Mouse (Mus musculus) liver, embryonic 11.5 days (tissue): ENCODE measurements around the gene Tmem14c. TPM values are rescaled to one million over a fixed set of nuclear protein-coding genes. Genes with fewer than 3 reads are reported as not detected.

ENCODE experiments used
- ATAC-seq: fragments of 200-750 bp; cut with Nextera tagmentation; replicated peaks from 2 replicates; pipeline ENCODE4 v1.8.0; 2017; ENCODE audit warnings: moderate number of reproducible peaks, mild to moderate bottlenecking, moderate TSS enrichment, moderate library complexity; ENCODE audit not compliant: low FRiP score
- DNase-seq: peaks from one replicate; pipeline ENCODE4 v3.0.0-alpha.2; 2017; ENCODE audit warnings: low spot score
- H3K27ac ChIP-seq: fragments of 300-500 bp; sonication (generic); 2 replicates; pipeline ENCODE4 v1.5.1; 2014; ENCODE audit warnings: mild to moderate bottlenecking, low read depth, low read length, control low read depth
- H3K27me3 ChIP-seq: fragments of 300-500 bp; sonication (generic); replicated peaks from 2 replicates; pipeline ENCODE4 v1.6.1; 2014; ENCODE audit warnings: low read length, mixed read lengths; ENCODE audit not compliant: control insufficient read depth, insufficient read depth
- H3K36me3 ChIP-seq: fragments of 300-500 bp; sonication (generic); 2 replicates; pipeline ENCODE4 v1.6.1; 2014; ENCODE audit warnings: mild to moderate bottlenecking, low read length, moderate library complexity, mixed read lengths; ENCODE audit not compliant: control insufficient read depth, insufficient read depth
- H3K4me1 ChIP-seq: fragments of 300-500 bp; sonication (generic); replicated peaks from 2 replicates; pipeline ENCODE4 v1.6.1; 2014; ENCODE audit warnings: low read length, mixed read lengths; ENCODE audit not compliant: control insufficient read depth, insufficient read depth
- H3K4me2 ChIP-seq: fragments of 300-500 bp; sonication (generic); 2 replicates; pipeline ENCODE4 v1.6.1; 2014; ENCODE audit warnings: mild to moderate bottlenecking, control low read depth, moderate library complexity
- H3K4me3 ChIP-seq: fragments of 300-500 bp; sonication (generic); 2 replicates; pipeline ENCODE4 v1.5.1; 2014; ENCODE audit warnings: low read depth, low read length, control low read depth
- H3K9ac ChIP-seq: fragments of 300-500 bp; sonication (generic); 2 replicates; pipeline ENCODE4 v1.6.1; 2014; ENCODE audit warnings: low read depth, low read length, control low read depth
- H3K9me3 ChIP-seq: fragments of 300-500 bp; sonication (generic); 2 replicates; pipeline ENCODE4 v1.6.1; 2016; ENCODE audit warnings: low read length, inconsistent platforms, mixed read lengths; ENCODE audit not compliant: control insufficient read depth
- WGBS: fragments of 180-500 bp; shearing (Covaris S2); extraction: QIAGEN DNeasy Blood & Tissue Kit; methylation state at CpG from one replicate; pipeline ENCODE4 v1.1.7; 2014; 5-methylcytosine and 5-hydroxymethylcytosine counted together
- polyA plus RNA-seq: library from polyadenylated mRNA; unstranded; fragments of >200 nt; fragmentation: Nextera tagmentation; extraction: Ambion mirVana; gene quantifications from 2 replicates; pipeline ENCODE4 v1.2.1, GENCODE M21; 2014

The Tmem14c gene
- polyA plus RNA-seq, 1 experiment from 2014 or later: 954 TPM

DNA sequence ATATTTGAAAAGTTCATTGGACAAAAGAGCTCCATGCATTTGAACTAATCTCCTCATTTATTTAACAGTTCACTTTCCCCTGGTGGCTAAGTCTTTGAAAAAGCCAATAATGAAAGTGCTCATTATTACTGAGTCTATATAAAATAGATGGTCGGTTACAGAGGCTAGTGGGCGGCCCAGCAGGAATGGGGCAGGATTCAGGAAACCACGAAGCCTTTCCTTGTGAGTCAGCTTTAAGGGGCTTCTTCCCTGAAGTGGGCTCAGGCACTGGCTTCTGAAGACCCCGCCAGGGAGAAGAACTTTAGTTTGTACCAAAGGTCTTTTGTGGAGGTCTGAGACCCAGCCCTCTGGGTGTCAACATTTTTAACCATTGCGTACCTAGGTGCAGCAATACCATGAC lies 35.9 kb downstream of the Tmem14c start:
- WGBS: 62% methylated on average over 5 of the region's 5 CpGs
- no peaks in the 10 kb centered on the region for H3K27me3 ChIP-seq

DNA sequence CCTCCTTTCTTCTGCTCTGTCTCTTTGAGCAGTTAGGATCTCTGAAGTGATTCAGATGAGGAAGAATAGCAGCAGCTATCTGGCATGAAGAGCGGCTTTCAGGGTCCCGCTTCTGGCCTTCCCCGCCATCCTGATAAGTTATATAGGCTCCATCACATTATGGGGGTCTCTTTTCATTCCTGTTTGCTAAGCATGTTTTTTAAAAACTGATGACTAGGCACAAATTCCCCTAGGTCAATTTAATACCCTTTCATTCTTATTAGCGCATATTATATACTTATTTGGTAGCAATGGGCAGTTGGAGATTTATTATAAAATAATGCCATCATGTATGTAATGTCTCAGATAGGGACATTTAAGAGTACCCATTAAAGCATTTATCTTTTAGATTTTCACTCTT lies 51.5 kb downstream of the Tmem14c start:
- no peaks in the 10 kb centered on the region for H3K9me3 ChIP-seq
- 89% methylated on average over 4 of the region's 4 CpGs for WGBS
- DNase-seq: no peak
- H3K4me2 ChIP-seq: no peak overlapping the region
- no peak overlapping the region for H3K4me3 ChIP-seq
- no peaks in the 10 kb centered on the region for H3K27me3 ChIP-seq
- H3K36me3 ChIP-seq: no peaks in the 10 kb centered on the region
- no peaks in the 10 kb centered on the region for H3K4me1 ChIP-seq
- H3K27ac ChIP-seq: no peak overlapping the region
- no peak overlapping the region for H3K9ac ChIP-seq
- ATAC-seq: no peak

More for the DNA sequence above, 35.9 kb downstream of the Tmem14c start:
- ATAC-seq (no peak), DNase-seq (no peak)
- Histone ChIP-seq H3K36me3 (no peaks in the 10 kb centered on the region), H3K9ac (no peak overlapping the region), H3K4me2 (no peak overlapping the region), H3K27ac (no peak overlapping the region), H3K4me3 (no peak overlapping the region), H3K4me1 (no peaks in the 10 kb centered on the region; the same call in 1 of the 2 replicates), H3K9me3 (no peaks in the 10 kb centered on the region)

DNA sequence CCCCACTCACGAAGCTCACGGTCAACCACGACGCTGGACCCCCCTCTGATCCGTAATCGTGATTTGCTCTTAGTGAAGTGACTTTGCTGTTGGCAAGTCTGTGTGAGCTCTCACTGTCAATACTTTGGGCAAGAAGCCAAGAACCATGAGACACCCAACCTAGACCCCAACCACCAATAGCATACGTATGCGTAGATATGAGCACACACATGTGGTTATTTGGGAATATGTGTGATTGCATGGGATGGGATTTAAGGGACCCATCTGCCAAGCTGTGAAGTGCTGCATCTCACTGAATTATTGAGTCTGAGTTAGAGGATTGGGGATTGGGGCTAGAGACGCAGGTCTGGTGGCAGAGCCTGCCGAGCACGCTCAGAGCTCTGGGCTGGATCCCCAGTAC lies 55.5 kb downstream of the Tmem14c start:
- Histone ChIP-seq H3K4me2 (no peak overlapping the region), H3K4me1 (no peaks in the 10 kb centered on the region), H3K27ac (no peak overlapping the region), H3K4me3 (no peak overlapping the region), H3K9me3 (no peaks in the 10 kb centered on the region), H3K9ac (no peak overlapping the region), H3K36me3 (no peaks in the 10 kb centered on the region), H3K27me3 (no peaks in the 10 kb centered on the region)
- 89% methylated on average over 11 of the region's 11 CpGs for WGBS
- ATAC-seq (no peak), DNase-seq (no peak)

Other genes starting within 250 kb of the Tmem14c start
- gene Gcnt2, start 156.5 kb upstream of the Tmem14c start, polyA plus RNA-seq: 2.1 and 2.2 TPM in 2 replicates
- 105 and 109 TPM in 2 replicates for gene Pak1ip1, start 15.3 kb upstream of the Tmem14c start, polyA plus RNA-seq
- gene Mak, start 63.4 kb downstream of the Tmem14c start, polyA plus RNA-seq: 0.34 and 0.56 TPM in 2 replicates
- not detected in 2 replicates for gene Gcm2, start 94.7 kb downstream of the Tmem14c start, polyA plus RNA-seq
- not detected in 2 replicates for gene Sycp2l, start 98.0 kb downstream of the Tmem14c start, polyA plus RNA-seq
- gene Elovl2, start 204.1 kb downstream of the Tmem14c start, polyA plus RNA-seq: 32.5 and 38.1 TPM in 2 replicates
- gene Smim13, start 233.6 kb downstream of the Tmem14c start, polyA plus RNA-seq: 12.6 and 16.9 TPM in 2 replicates